Mouse (Mus musculus): ENCODE results near the gene Dppa2. TPM values are rescaled to one million over a fixed set of nuclear protein-coding genes. Genes with fewer than 3 reads are reported as not detected.

The Dppa2 gene
- total RNA-seq, 1 experiment = 74.0 TPM

DNA sequence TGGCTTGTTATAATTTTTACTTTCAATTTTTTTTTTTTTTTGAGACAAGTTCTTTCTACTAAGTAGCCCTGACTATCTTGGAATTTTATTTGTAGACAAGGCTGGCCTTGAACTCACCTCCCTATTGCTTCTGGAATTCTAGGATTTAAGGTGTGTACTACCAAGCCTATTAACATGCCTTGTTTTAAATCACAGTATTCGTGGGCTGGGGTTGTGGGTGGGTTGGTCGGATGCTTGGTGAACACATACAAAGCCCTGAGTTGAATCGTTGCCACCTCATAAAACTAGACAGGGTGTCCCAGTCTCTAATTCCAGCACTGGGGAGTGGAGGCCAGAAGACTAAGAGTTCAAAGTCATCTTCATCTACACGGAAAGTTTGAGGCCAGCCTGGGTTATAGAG is 31.6 kb downstream of the Dppa2 start:
- Histone ChIP-seq H3K27ac (ENCODE audit: insufficient read depth, low read depth, low read length, poor library complexity, severe bottlenecking) (no peak overlapping the region), H3K9ac (ENCODE audit: insufficient read depth, low read depth, low read length, poor library complexity, severe bottlenecking) (no peak overlapping the region), H3K36me3 (ENCODE audit: control insufficient read depth, insufficient read depth, low read length, poor library complexity, severe bottlenecking) (no peaks in the 10 kb centered on the region), H3K4me3 (ENCODE audit: insufficient read depth in 1 of 2, low read depth in 1 of 2, low read length in 2 of 2, poor library complexity in 1 of 2, severe bottlenecking in 1 of 2) (no peak overlapping the region), H3K9me3 (ENCODE audit: control insufficient read depth, insufficient read depth, low read depth, low read length) (no peaks in the 10 kb centered on the region), H3K4me1 (ENCODE audit: control insufficient read depth in 2 of 2, insufficient read depth in 2 of 2, low read length in 2 of 2, poor library complexity in 1 of 2) (no peaks in the 10 kb centered on the region)
- no peak for DNase-seq (ENCODE audit: low read depth, low spot score)
- in situ Hi-C loops (cut with MboI; ENCODE audit: low sequenced_read_pairs in 2 of 2, unreplicated experiment in 2 of 2) = no loop called here
- no peak for TF ChIP-seq HCFC1 (IDR thresholded peaks at IDR 0.05; ENCODE audit: borderline replicate concordance, insufficient read depth, low read length)
- TF ChIP-seq MAFK (IDR thresholded peaks at IDR 0.05; ENCODE audit: insufficient read depth, low read depth, low read length) = no peak
- no peak for TF ChIP-seq ZC3H11A (IDR thresholded peaks at IDR 0.05; ENCODE audit: borderline replicate concordance, low read depth, low read length)
- no peak for TF ChIP-seq ZNF384 (IDR thresholded peaks at IDR 0.05; ENCODE audit: low read depth, low read length)
- no peak for TF ChIP-seq CHD2 (IDR thresholded peaks at IDR 0.05; ENCODE audit: low read depth, low read length)

DNA sequence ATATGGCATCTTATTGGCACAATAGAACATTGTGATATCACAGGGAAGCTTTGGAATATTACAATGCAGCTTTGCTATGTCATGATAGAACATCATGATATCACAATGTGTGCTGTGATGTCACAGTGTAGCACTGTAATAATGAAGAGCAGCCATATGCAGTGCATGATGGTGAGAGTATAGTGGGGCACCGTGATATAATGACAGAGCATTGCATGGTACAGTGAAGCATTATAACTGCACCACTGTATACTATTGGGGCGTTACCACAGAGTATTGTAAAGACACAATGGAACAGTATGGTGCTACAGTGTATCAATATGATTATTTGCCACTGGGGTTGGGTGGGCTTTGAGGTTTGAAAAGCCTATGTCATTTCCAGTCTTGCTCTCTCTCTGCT is 40.5 kb downstream of the Dppa2 start:
- H3K4me3 ChIP-seq (ENCODE audit: insufficient read depth in 1 of 2, low read depth in 1 of 2, low read length in 2 of 2, poor library complexity in 1 of 2, severe bottlenecking in 1 of 2) = no peak overlapping the region
- H3K27ac ChIP-seq (ENCODE audit: insufficient read depth, low read depth, low read length, poor library complexity, severe bottlenecking) = no peak overlapping the region
- no peak for TF ChIP-seq ZC3H11A (IDR thresholded peaks at IDR 0.05; ENCODE audit: borderline replicate concordance, low read depth, low read length)
- TF ChIP-seq CHD2 (IDR thresholded peaks at IDR 0.05; ENCODE audit: low read depth, low read length) = no peak
- no peak for TF ChIP-seq HCFC1 (IDR thresholded peaks at IDR 0.05; ENCODE audit: borderline replicate concordance, insufficient read depth, low read length)
- no peak for TF ChIP-seq MAFK (IDR thresholded peaks at IDR 0.05; ENCODE audit: insufficient read depth, low read depth, low read length)
- TF ChIP-seq ZNF384 (IDR thresholded peaks at IDR 0.05; ENCODE audit: low read depth, low read length) = no peak
- peaks cover 0 to 2% of the 10 kb centered on the region in 2 experiments; a peak in 1 of 4 replicates for H3K4me1 ChIP-seq (ENCODE audit: control insufficient read depth in 2 of 2, insufficient read depth in 2 of 2, low read length in 2 of 2, poor library complexity in 1 of 2)
- H3K9me3 ChIP-seq (ENCODE audit: control insufficient read depth, insufficient read depth, low read depth, low read length) = no peaks in the 10 kb centered on the region
- in situ Hi-C loops (cut with MboI; ENCODE audit: low sequenced_read_pairs in 2 of 2, unreplicated experiment in 2 of 2) = no loop called here
- DNase-seq (ENCODE audit: low read depth, low spot score) = no peak
- H3K9ac ChIP-seq (ENCODE audit: insufficient read depth, low read depth, low read length, poor library complexity, severe bottlenecking) = no peak overlapping the region
- H3K36me3 ChIP-seq (ENCODE audit: control insufficient read depth, insufficient read depth, low read length, poor library complexity, severe bottlenecking) = no peaks in the 10 kb centered on the region

DNA sequence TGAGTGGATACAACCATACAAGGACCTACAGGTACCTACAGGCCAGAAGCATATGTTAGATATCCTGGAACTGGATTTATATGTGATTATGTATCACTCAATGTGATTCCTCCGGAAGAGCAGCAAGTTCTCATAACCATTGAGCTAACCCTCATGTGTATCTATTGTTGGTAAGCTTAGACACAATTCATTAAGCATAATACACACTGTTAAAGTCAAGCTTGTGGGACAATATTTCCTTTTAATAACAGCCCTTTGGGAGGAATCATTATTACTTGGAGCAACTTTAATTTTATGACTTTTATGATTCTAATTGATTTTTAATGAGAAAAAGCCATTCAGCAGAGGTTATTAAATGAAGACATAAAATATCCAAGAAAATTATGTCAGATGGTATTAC is 43.5 kb downstream of the Dppa2 start:
- H3K4me1 ChIP-seq (ENCODE audit: control insufficient read depth in 2 of 2, insufficient read depth in 2 of 2, low read length in 2 of 2, poor library complexity in 1 of 2) = peaks cover 0 to 2% of the 10 kb centered on the region in 2 experiments; a peak in 1 of 4 replicates
- H3K27ac ChIP-seq (ENCODE audit: insufficient read depth, low read depth, low read length, poor library complexity, severe bottlenecking) = no peak overlapping the region
- DNase-seq (ENCODE audit: low read depth, low spot score) = no peak
- H3K9ac ChIP-seq (ENCODE audit: insufficient read depth, low read depth, low read length, poor library complexity, severe bottlenecking) = no peak overlapping the region
- TF ChIP-seq CHD2 (IDR thresholded peaks at IDR 0.05; ENCODE audit: low read depth, low read length) = no peak
- no peak for TF ChIP-seq ZNF384 (IDR thresholded peaks at IDR 0.05; ENCODE audit: low read depth, low read length)
- no peak for TF ChIP-seq MAFK (IDR thresholded peaks at IDR 0.05; ENCODE audit: insufficient read depth, low read depth, low read length)
- TF ChIP-seq ZC3H11A (IDR thresholded peaks at IDR 0.05; ENCODE audit: borderline replicate concordance, low read depth, low read length) = no peak
- TF ChIP-seq HCFC1 (IDR thresholded peaks at IDR 0.05; ENCODE audit: borderline replicate concordance, insufficient read depth, low read length) = no peak
- no peaks in the 10 kb centered on the region for H3K36me3 ChIP-seq (ENCODE audit: control insufficient read depth, insufficient read depth, low read length, poor library complexity, severe bottlenecking)
- in situ Hi-C loops (cut with MboI; ENCODE audit: low sequenced_read_pairs in 2 of 2, unreplicated experiment in 2 of 2) = no loop called here
- no peak overlapping the region for H3K4me3 ChIP-seq (ENCODE audit: insufficient read depth in 1 of 2, low read depth in 1 of 2, low read length in 2 of 2, poor library complexity in 1 of 2, severe bottlenecking in 1 of 2)
- H3K9me3 ChIP-seq (ENCODE audit: control insufficient read depth, insufficient read depth, low read depth, low read length) = no peaks in the 10 kb centered on the region

DNA sequence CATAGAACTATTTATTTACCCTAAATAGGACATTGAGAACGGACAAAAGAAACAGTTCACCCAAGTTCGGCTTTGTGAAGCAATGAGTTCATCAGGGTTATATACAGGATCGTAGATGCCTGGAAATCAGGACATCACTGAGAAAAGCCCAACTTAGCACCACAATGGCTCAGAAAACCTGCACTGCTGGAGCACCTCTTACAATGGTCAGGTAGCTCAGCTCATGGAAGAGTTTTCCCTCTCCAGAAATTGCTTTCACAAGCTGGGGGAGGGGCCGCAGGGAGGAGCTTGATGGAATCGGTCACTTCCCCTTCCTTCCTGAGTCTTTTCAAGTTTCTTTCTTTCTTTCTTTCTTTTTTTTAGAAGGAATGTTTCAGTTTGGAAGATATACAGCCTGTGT is 52.0 kb downstream of the Dppa2 start:
- DNase-seq (ENCODE audit: low read depth, low spot score) = peak; percentile 22
- no peak overlapping the region for H3K27ac ChIP-seq (ENCODE audit: insufficient read depth, low read depth, low read length, poor library complexity, severe bottlenecking)
- H3K36me3 ChIP-seq (ENCODE audit: control insufficient read depth, insufficient read depth, low read length, poor library complexity, severe bottlenecking) = no peaks in the 10 kb centered on the region
- in situ Hi-C loops (cut with MboI; ENCODE audit: low sequenced_read_pairs in 2 of 2, unreplicated experiment in 2 of 2) = no loop called here
- no peak for TF ChIP-seq MAFK (IDR thresholded peaks at IDR 0.05; ENCODE audit: insufficient read depth, low read depth, low read length)
- 0 out of 2 replicates have a peak, but pooled peaks have one; percentile 23 for TF ChIP-seq ZNF384 (IDR thresholded peaks at IDR 0.05; ENCODE audit: low read depth, low read length)
- no peak for TF ChIP-seq HCFC1 (IDR thresholded peaks at IDR 0.05; ENCODE audit: borderline replicate concordance, insufficient read depth, low read length)
- no peak for TF ChIP-seq ZC3H11A (IDR thresholded peaks at IDR 0.05; ENCODE audit: borderline replicate concordance, low read depth, low read length)
- no peak for TF ChIP-seq CHD2 (IDR thresholded peaks at IDR 0.05; ENCODE audit: low read depth, low read length)
- H3K4me3 ChIP-seq (ENCODE audit: insufficient read depth in 1 of 2, low read depth in 1 of 2, low read length in 2 of 2, poor library complexity in 1 of 2, severe bottlenecking in 1 of 2) = peak overlapping the region in 1 of 2 experiments; percentile 0; a peak in 1 of 4 replicates
- H3K4me1 ChIP-seq (ENCODE audit: control insufficient read depth in 2 of 2, insufficient read depth in 2 of 2, low read length in 2 of 2, poor library complexity in 1 of 2) = peaks cover 0 to 3% of the 10 kb centered on the region in 2 experiments; a peak in 1 of 4 replicates
- H3K9ac ChIP-seq (ENCODE audit: insufficient read depth, low read depth, low read length, poor library complexity, severe bottlenecking) = no peak overlapping the region
- no peaks in the 10 kb centered on the region for H3K9me3 ChIP-seq (ENCODE audit: control insufficient read depth, insufficient read depth, low read depth, low read length)

GRCm38 (mm10) chr16:48356417-48356816 is 52.7 kb downstream of the Dppa2 start:
- Histone ChIP-seq H3K27ac (ENCODE audit: insufficient read depth, low read depth, low read length, poor library complexity, severe bottlenecking) (no peak overlapping the region), H3K4me1 (ENCODE audit: control insufficient read depth in 2 of 2, insufficient read depth in 2 of 2, low read length in 2 of 2, poor library complexity in 1 of 2) (peaks cover 0 to 3% of the 10 kb centered on the region in 2 experiments; a peak in 1 of 4 replicates), H3K9me3 (ENCODE audit: control insufficient read depth, insufficient read depth, low read depth, low read length) (no peaks in the 10 kb centered on the region), H3K9ac (ENCODE audit: insufficient read depth, low read depth, low read length, poor library complexity, severe bottlenecking) (no peak overlapping the region), H3K36me3 (ENCODE audit: control insufficient read depth, insufficient read depth, low read length, poor library complexity, severe bottlenecking) (no peaks in the 10 kb centered on the region), H3K4me3 (ENCODE audit: insufficient read depth in 1 of 2, low read depth in 1 of 2, low read length in 2 of 2, poor library complexity in 1 of 2, severe bottlenecking in 1 of 2) (no peak overlapping the region)
- no peak for DNase-seq (ENCODE audit: low read depth, low spot score)
- in situ Hi-C loops (cut with MboI; ENCODE audit: low sequenced_read_pairs in 2 of 2, unreplicated experiment in 2 of 2) = no loop called here
- no peak for TF ChIP-seq ZNF384 (IDR thresholded peaks at IDR 0.05; ENCODE audit: low read depth, low read length)
- no peak for TF ChIP-seq CHD2 (IDR thresholded peaks at IDR 0.05; ENCODE audit: low read depth, low read length)
- no peak for TF ChIP-seq ZC3H11A (IDR thresholded peaks at IDR 0.05; ENCODE audit: borderline replicate concordance, low read depth, low read length)
- TF ChIP-seq MAFK (IDR thresholded peaks at IDR 0.05; ENCODE audit: insufficient read depth, low read depth, low read length) = no peak
- no peak for TF ChIP-seq HCFC1 (IDR thresholded peaks at IDR 0.05; ENCODE audit: borderline replicate concordance, insufficient read depth, low read length)

Data from ES-E14 (cell line).